Mouse (Mus musculus): ENCODE measurements around the gene Stard7.

DNA sequence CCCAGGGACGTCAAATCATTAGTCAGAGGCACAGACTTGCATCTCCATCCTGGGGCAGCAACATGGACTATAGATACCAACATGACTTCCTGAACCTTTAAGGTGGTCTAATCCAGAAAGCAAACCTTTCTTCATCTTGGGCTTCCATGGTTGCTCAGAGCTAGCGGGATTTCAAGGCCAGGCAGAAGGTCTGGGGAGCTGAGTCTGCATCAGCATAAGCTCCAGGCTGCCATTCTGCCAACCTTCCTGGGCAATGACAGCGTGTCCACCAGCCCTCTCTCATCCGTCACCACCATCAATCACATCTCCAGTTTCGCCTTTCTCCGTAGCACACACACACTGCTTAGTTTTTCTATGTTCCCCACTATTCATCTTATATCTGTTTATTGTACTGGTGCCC lies 69.2 kb downstream of the Stard7 start:
- TF ChIP-seq POLR2A (IDR thresholded peaks at IDR 0.05; ENCODE audit: extremely low read depth, insufficient read depth, low read length): no peak
- no peak for TF ChIP-seq CTCF (IDR thresholded peaks at IDR 0.05; ENCODE audit: low read depth, low read length)

Data from liver, adult 2 months (tissue).